Mouse (Mus musculus): ENCODE measurements around the gene Slc26a8.
A peak's percentile ranks its signal among the peaks of the same experiment; 100 is the strongest.
"Not testable (repeated sequence)": the region's sequence is repeated elsewhere in the genome, so short reads cannot be mapped to it uniquely, and the experiment has no call there.

Slc26a8 gene

GRCm38 (mm10) chr17:28689586-28690283 lies at the start of gene Slc26a8:
Gene Slc26a8, minus strand, starts transcription at chr17:28690233.
- peak; percentile 8; the same call in 1 of the 2 replicates for ATAC-seq (ENCODE audit: low TSS enrichment)

- no peak for ATAC-seq (ENCODE audit: low TSS enrichment)
Measured at GRCm38 (mm10) chr17:28739244-28739643, 49.2 kb upstream of the Slc26a8 start.

- no peak for ATAC-seq (ENCODE audit: low TSS enrichment)
Measured at GRCm38 (mm10) chr17:28737973-28738372, 47.9 kb upstream of the Slc26a8 start.

- no peak for ATAC-seq (ENCODE audit: low TSS enrichment)
Measured at GRCm38 (mm10) chr17:28736486-28736885, 46.5 kb upstream of the Slc26a8 start.

GRCm38 (mm10) chr17:28735317-28736105 lies 45.5 kb upstream of the Slc26a8 start:
- peak; percentile 78 for ATAC-seq (ENCODE audit: low TSS enrichment)

GRCm38 (mm10) chr17:28727511-28727910 lies 37.5 kb upstream of the Slc26a8 start:
- not testable (repeated sequence) for ATAC-seq (ENCODE audit: low TSS enrichment)

GRCm38 (mm10) chr17:28725783-28726182 lies 35.8 kb upstream of the Slc26a8 start, which contains the start of gene AC170998.1:
Gene AC170998.1, plus strand, starts transcription at chr17:28726083.
- no peak for ATAC-seq (ENCODE audit: low TSS enrichment)

GRCm38 (mm10) chr17:28717535-28717934 lies 27.5 kb upstream of the Slc26a8 start:
- ATAC-seq (ENCODE audit: low TSS enrichment): peak; percentile 77

- no peak for ATAC-seq (ENCODE audit: low TSS enrichment)
Measured at GRCm38 (mm10) chr17:28715832-28716548, 26.0 kb upstream of the Slc26a8 start.

- no peak for ATAC-seq (ENCODE audit: low TSS enrichment)
Measured at GRCm38 (mm10) chr17:28714006-28714405, 24.0 kb upstream of the Slc26a8 start.

- no peak for ATAC-seq (ENCODE audit: low TSS enrichment)
Measured at GRCm38 (mm10) chr17:28712305-28712704, 22.3 kb upstream of the Slc26a8 start.

- ATAC-seq (ENCODE audit: low TSS enrichment): no peak
Measured at GRCm38 (mm10) chr17:28711237-28711636, 21.2 kb upstream of the Slc26a8 start.

- ATAC-seq (ENCODE audit: low TSS enrichment): no peak
Measured at GRCm38 (mm10) chr17:28710291-28710688, 20.3 kb upstream of the Slc26a8 start.

GRCm38 (mm10) chr17:28709552-28710290 lies 19.7 kb upstream of the Slc26a8 start:
- ATAC-seq (ENCODE audit: low TSS enrichment): no peak

- ATAC-seq (ENCODE audit: low TSS enrichment): no peak
Measured at GRCm38 (mm10) chr17:28708989-28709388, 19.0 kb upstream of the Slc26a8 start.

- no peak for ATAC-seq (ENCODE audit: low TSS enrichment)
Measured at GRCm38 (mm10) chr17:28707816-28708215, 17.8 kb upstream of the Slc26a8 start.

GRCm38 (mm10) chr17:28707136-28707627 lies 17.1 kb upstream of the Slc26a8 start:
- ATAC-seq (ENCODE audit: low TSS enrichment): no peak

GRCm38 (mm10) chr17:28706697-28707096 lies 16.7 kb upstream of the Slc26a8 start:
- ATAC-seq (ENCODE audit: low TSS enrichment): no peak

GRCm38 (mm10) chr17:28702646-28703045 lies 12.6 kb upstream of the Slc26a8 start:
- ATAC-seq (ENCODE audit: low TSS enrichment): no peak

- ATAC-seq (ENCODE audit: low TSS enrichment): no peak
Measured at GRCm38 (mm10) chr17:28701737-28702136, 11.7 kb upstream of the Slc26a8 start.

- no peak for ATAC-seq (ENCODE audit: low TSS enrichment)
Measured at GRCm38 (mm10) chr17:28701171-28701570, 11.1 kb upstream of the Slc26a8 start.
